Mouse (Mus musculus): ENCODE measurements around the gene Vmn2r101. TPM values are rescaled to one million over a fixed set of nuclear protein-coding genes. Genes with fewer than 3 reads are reported as not detected.

Vmn2r101 gene
- not detected for polyA plus RNA-seq (2017; shearing (Covaris generic))

DNA sequence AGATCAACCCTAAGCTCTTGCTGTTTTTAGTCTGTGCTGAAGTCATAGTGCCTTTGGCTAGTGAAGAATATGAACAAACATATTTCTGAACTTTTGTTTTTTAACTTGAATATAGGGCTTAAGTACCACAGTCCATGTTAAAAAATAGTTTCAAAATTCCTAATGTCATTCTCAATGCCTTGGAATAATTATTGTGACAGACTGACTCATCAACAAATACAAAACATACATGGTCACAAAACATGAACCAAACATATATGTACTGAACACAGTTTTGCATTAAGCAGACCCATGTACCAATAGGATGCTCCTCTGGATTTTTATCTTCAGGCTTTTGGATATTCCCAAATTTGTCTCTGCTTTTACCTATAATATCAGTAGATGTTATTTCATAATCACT, at the start of gene Vmn2r101:
Gene Vmn2r101 (plus strand): TSS at position 301 of the 400 bp plus-strand sequence.

DNA sequence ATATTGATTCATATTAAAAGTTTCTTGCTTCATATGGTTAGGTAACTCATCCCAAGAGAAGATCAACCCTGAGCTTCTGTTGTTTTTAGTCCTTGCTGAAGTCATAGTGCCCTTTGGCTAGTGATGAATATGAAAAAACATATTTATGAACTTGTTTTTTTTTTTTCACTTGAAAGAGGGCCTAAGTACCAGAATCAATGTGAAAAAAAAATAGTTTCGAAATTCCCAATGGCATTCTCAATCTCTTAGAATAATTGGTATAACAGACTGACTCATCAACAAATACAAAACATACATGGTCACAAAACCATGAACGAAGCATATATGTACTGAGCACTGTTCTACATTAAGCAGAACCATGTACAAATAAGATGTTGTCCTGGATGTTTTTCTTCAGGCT, 83.0 kb downstream of the Vmn2r101 start, which contains the start of gene Vmn2r102:
Gene Vmn2r102 (plus strand): TSS at position 301 of the 400 bp plus-strand sequence.

Other genes starting within 250 kb of the Vmn2r101 start
- not detected for gene Vmn2r99, start 215.3 kb upstream of the Vmn2r101 start, polyA plus RNA-seq (2017; shearing (Covaris generic))
- 0.42 TPM for gene Vmn2r100, start 72.5 kb upstream of the Vmn2r101 start, polyA plus RNA-seq (2017; shearing (Covaris generic))
- gene Vmn2r102, start 83.1 kb downstream of the Vmn2r101 start, polyA plus RNA-seq (2017; shearing (Covaris generic)) = 0.01 TPM
- gene Vmn2r103, start 196.1 kb downstream of the Vmn2r101 start, polyA plus RNA-seq (2017; shearing (Covaris generic)) = not detected

Measured in CD4-positive, CD25-positive, alpha-beta regulatory T cell, adult 9 weeks (primary cell).